Mouse (Mus musculus) liver, embryonic 12.5 days (tissue): ENCODE measurements at regions not wholly inside any gene's neighbourhood (a gene's known extent, or its start where the extent isn't known, plus 50 kb on each side); places are given as distances from the start of the nearest gene placed in this dataset.

Experiments used
- ATAC-seq: fragments of 200-750 bp; cut with Nextera tagmentation; 2 replicates; pipeline ENCODE4 v1.8.0; 2017; ENCODE audit warnings: moderate number of reproducible peaks, mild to moderate bottlenecking, moderate library complexity
- H3K27ac ChIP-seq: fragments of 300-500 bp; sonication (generic); 2 replicates; pipeline ENCODE4 v1.5.1; 2016; ENCODE audit warnings: mild to moderate bottlenecking
- H3K27me3 ChIP-seq: fragments of 300-500 bp; sonication (generic); replicated peaks from 2 replicates; pipeline ENCODE4 v1.6.1; 2016; ENCODE audit warnings: mild to moderate bottlenecking, moderate library complexity
- H3K36me3 ChIP-seq: fragments of 300-500 bp; sonication (generic); 2 replicates; pipeline ENCODE4 v1.6.1; 2016; ENCODE audit warnings: mild to moderate bottlenecking, moderate library complexity
- H3K4me1 ChIP-seq: fragments of 300-500 bp; sonication (generic); 2 replicates; pipeline ENCODE4 v1.6.1; 2016
- H3K4me2 ChIP-seq: fragments of 300-500 bp; sonication (generic); 2 replicates; pipeline ENCODE4 v1.6.1; 2016; ENCODE audit warnings: mild to moderate bottlenecking, moderate library complexity
- H3K4me3 ChIP-seq: fragments of 300-500 bp; sonication (generic); 2 replicates; pipeline ENCODE4 v1.5.1; 2016; ENCODE audit warnings: mild to moderate bottlenecking, moderate library complexity
- H3K9ac ChIP-seq: fragments of 300-500 bp; sonication (generic); 2 replicates; pipeline ENCODE4 v1.6.1; 2016; ENCODE audit warnings: mild to moderate bottlenecking, moderate library complexity
- H3K9me3 ChIP-seq: fragments of 300-500 bp; sonication (generic); replicated peaks from 2 replicates; pipeline ENCODE4 v1.6.1; 2016; ENCODE audit warnings: mild to moderate bottlenecking, moderate library complexity
- WGBS: fragments of 180-500 bp; shearing (Covaris S2); methylation state at CpG from one replicate; pipeline ENCODE4 v1.1.7; 2016; ENCODE audit not compliant: insufficient replicate concordance; 5-methylcytosine and 5-hydroxymethylcytosine counted together

GRCm38 (mm10) chr15:96877931-96878330 lies 177.8 kb downstream of the Slc38a4 start:
- Histone ChIP-seq H3K27me3 (no peaks in the 10 kb centered on the region), H3K27ac (no peak overlapping the region), H3K4me2 (no peak overlapping the region), H3K4me3 (no peak overlapping the region), H3K9me3 (no peaks in the 10 kb centered on the region), H3K36me3 (no peaks in the 10 kb centered on the region), H3K4me1 (no peaks in the 10 kb centered on the region), H3K9ac (no peak overlapping the region)
- ATAC-seq, result no peak
- 83% methylated on average over 8 of the region's 8 CpGs for WGBS

GRCm38 (mm10) chr15:96877271-96877670 lies 177.7 kb upstream of the Slc38a2 start:
- 78% methylated on average over 9 of the region's 9 CpGs for WGBS
- no peak for ATAC-seq

GRCm38 (mm10) chr15:96874145-96874544 lies 174.6 kb upstream of the Slc38a2 start:
- no peak for ATAC-seq
- H3K4me2 ChIP-seq, result no peak overlapping the region
- no peak overlapping the region for H3K9ac ChIP-seq
- no peaks in the 10 kb centered on the region for H3K9me3 ChIP-seq
- H3K27me3 ChIP-seq, result no peaks in the 10 kb centered on the region
- H3K4me1 ChIP-seq, result no peaks in the 10 kb centered on the region
- no peak overlapping the region for H3K4me3 ChIP-seq
- no peaks in the 10 kb centered on the region for H3K36me3 ChIP-seq
- WGBS, result 69% methylated on average over 8 of the region's 8 CpGs
- H3K27ac ChIP-seq, result no peak overlapping the region

More at GRCm38 (mm10) chr15:96877271-96877670, 177.7 kb upstream of the Slc38a2 start:
- H3K36me3 ChIP-seq, result no peaks in the 10 kb centered on the region
- no peak overlapping the region for H3K4me2 ChIP-seq
- no peak overlapping the region for H3K4me3 ChIP-seq
- H3K9me3 ChIP-seq, result no peaks in the 10 kb centered on the region
- H3K27ac ChIP-seq, result no peak overlapping the region
- H3K27me3 ChIP-seq, result no peaks in the 10 kb centered on the region
- no peak overlapping the region for H3K9ac ChIP-seq
- H3K4me1 ChIP-seq, result no peaks in the 10 kb centered on the region

GRCm38 (mm10) chr15:96873562-96873961 lies 174.0 kb upstream of the Slc38a2 start:
- no peaks in the 10 kb centered on the region for H3K27me3 ChIP-seq
- 0 out of 2 replicates have a peak overlapping the region, but pooled peaks have one; percentile 30 for H3K27ac ChIP-seq
- WGBS, result 64% methylated on average over 7 of the region's 7 CpGs
- no peak overlapping the region for H3K9ac ChIP-seq
- no peak overlapping the region for H3K4me2 ChIP-seq
- no peak overlapping the region for H3K4me3 ChIP-seq
- no peaks in the 10 kb centered on the region for H3K9me3 ChIP-seq
- no peaks in the 10 kb centered on the region for H3K36me3 ChIP-seq
- no peak for ATAC-seq
- H3K4me1 ChIP-seq, result no peaks in the 10 kb centered on the region

GRCm38 (mm10) chr15:96873126-96873525 lies 173.6 kb upstream of the Slc38a2 start:
- Histone ChIP-seq H3K36me3 (no peaks in the 10 kb centered on the region), H3K27ac (no peak overlapping the region)
- WGBS, result 50% methylated on average over 4 of the region's 4 CpGs

GRCm38 (mm10) chr15:96867701-96868100 lies 168.2 kb upstream of the Slc38a2 start:
- Histone ChIP-seq H3K27me3 (no peaks in the 10 kb centered on the region), H3K9me3 (no peaks in the 10 kb centered on the region)
- 79% methylated on average over 7 of the region's 7 CpGs for WGBS

More at GRCm38 (mm10) chr15:96873126-96873525, 173.6 kb upstream of the Slc38a2 start:
- Histone ChIP-seq H3K4me3 (no peak overlapping the region), H3K4me1 (no peaks in the 10 kb centered on the region), H3K9ac (no peak overlapping the region), H3K27me3 (no peaks in the 10 kb centered on the region), H3K4me2 (no peak overlapping the region), H3K9me3 (no peaks in the 10 kb centered on the region)
- no peak for ATAC-seq

GRCm38 (mm10) chr15:96865932-96866331 lies 166.4 kb upstream of the Slc38a2 start:
- H3K36me3 ChIP-seq, result no peaks in the 10 kb centered on the region
- H3K27me3 ChIP-seq, result no peaks in the 10 kb centered on the region
- no peaks in the 10 kb centered on the region for H3K4me1 ChIP-seq
- H3K27ac ChIP-seq, result no peak overlapping the region
- H3K9ac ChIP-seq, result no peak overlapping the region
- 52% methylated on average over 7 of the region's 7 CpGs for WGBS
- H3K4me3 ChIP-seq, result no peak overlapping the region
- no peak for ATAC-seq
- H3K9me3 ChIP-seq, result no peaks in the 10 kb centered on the region
- no peak overlapping the region for H3K4me2 ChIP-seq

More at GRCm38 (mm10) chr15:96867701-96868100, 168.2 kb upstream of the Slc38a2 start:
- no peaks in the 10 kb centered on the region for H3K4me1 ChIP-seq
- H3K4me2 ChIP-seq, result no peak overlapping the region
- no peak overlapping the region for H3K4me3 ChIP-seq
- no peak overlapping the region for H3K27ac ChIP-seq
- no peaks in the 10 kb centered on the region for H3K36me3 ChIP-seq
- H3K9ac ChIP-seq, result no peak overlapping the region
- no peak for ATAC-seq

- ATAC-seq, result no peak
- H3K36me3 ChIP-seq, result no peaks in the 10 kb centered on the region
- H3K9ac ChIP-seq, result no peak overlapping the region
- no peaks in the 10 kb centered on the region for H3K9me3 ChIP-seq
- 38% methylated on average over 3 of the region's 3 CpGs for WGBS
- no peaks in the 10 kb centered on the region for H3K27me3 ChIP-seq
- no peaks in the 10 kb centered on the region for H3K4me1 ChIP-seq
- H3K27ac ChIP-seq, result no peak overlapping the region
- H3K4me3 ChIP-seq, result no peak overlapping the region
- no peak overlapping the region for H3K4me2 ChIP-seq
Measured at GRCm38 (mm10) chr15:96857709-96858108, 158.2 kb upstream of the Slc38a2 start.

GRCm38 (mm10) chr15:96851970-96852768 lies 152.6 kb upstream of the Slc38a2 start:
- Histone ChIP-seq H3K9me3 (no peaks in the 10 kb centered on the region), H3K27ac (no peak overlapping the region), H3K4me2 (no peak overlapping the region), H3K4me1 (no peaks in the 10 kb centered on the region), H3K4me3 (no peak overlapping the region), H3K36me3 (no peaks in the 10 kb centered on the region), H3K9ac (no peak overlapping the region), H3K27me3 (no peaks in the 10 kb centered on the region)
- ATAC-seq, result no peak
- WGBS, result 77% methylated on average over 21 of the region's 21 CpGs

GRCm38 (mm10) chr15:96848150-96848549 lies 148.6 kb upstream of the Slc38a2 start:
- H3K27ac ChIP-seq, result no peak overlapping the region
- no peaks in the 10 kb centered on the region for H3K4me1 ChIP-seq
- WGBS, result 68% methylated on average over 2 of the region's 2 CpGs
- ATAC-seq, result no peak
- H3K9me3 ChIP-seq, result no peaks in the 10 kb centered on the region
- H3K36me3 ChIP-seq, result no peaks in the 10 kb centered on the region
- H3K9ac ChIP-seq, result no peak overlapping the region
- no peak overlapping the region for H3K4me2 ChIP-seq
- no peak overlapping the region for H3K4me3 ChIP-seq
- H3K27me3 ChIP-seq, result no peaks in the 10 kb centered on the region

GRCm38 (mm10) chr15:96845221-96845620 lies 145.7 kb upstream of the Slc38a2 start:
- H3K4me1 ChIP-seq, result no peaks in the 10 kb centered on the region
- H3K9me3 ChIP-seq, result no peaks in the 10 kb centered on the region
- H3K9ac ChIP-seq, result no peak overlapping the region
- no peak overlapping the region for H3K4me2 ChIP-seq
- no peaks in the 10 kb centered on the region for H3K27me3 ChIP-seq
- H3K4me3 ChIP-seq, result no peak overlapping the region
- 74% methylated on average over 6 of the region's 6 CpGs for WGBS
- H3K36me3 ChIP-seq, result no peaks in the 10 kb centered on the region
- no peak overlapping the region for H3K27ac ChIP-seq
- ATAC-seq, result no peak

- Histone ChIP-seq H3K4me2 (no peak overlapping the region), H3K4me1 (no peaks in the 10 kb centered on the region), H3K27ac (no peak overlapping the region), H3K9ac (no peak overlapping the region), H3K27me3 (no peaks in the 10 kb centered on the region), H3K9me3 (no peaks in the 10 kb centered on the region), H3K4me3 (no peak overlapping the region), H3K36me3 (no peaks in the 10 kb centered on the region)
- 92% methylated on average over 4 of the region's 4 CpGs for WGBS
- no peak for ATAC-seq
Measured at GRCm38 (mm10) chr15:96844290-96844689, 144.8 kb upstream of the Slc38a2 start.

- no peak overlapping the region for H3K4me2 ChIP-seq
- no peaks in the 10 kb centered on the region for H3K27me3 ChIP-seq
- H3K9ac ChIP-seq, result no peak overlapping the region
- H3K4me1 ChIP-seq, result no peaks in the 10 kb centered on the region
- 77% methylated on average over 7 of the region's 7 CpGs for WGBS
- no peaks in the 10 kb centered on the region for H3K36me3 ChIP-seq
- H3K9me3 ChIP-seq, result no peaks in the 10 kb centered on the region
- no peak for ATAC-seq
- H3K4me3 ChIP-seq, result no peak overlapping the region
- no peak overlapping the region for H3K27ac ChIP-seq
Measured at GRCm38 (mm10) chr15:96843589-96843988, 144.1 kb upstream of the Slc38a2 start.
